Mouse (Mus musculus) E14TG2a.4 (cell line): Measurements from ENCODE around the gene Il15.

ENCODE experiments used
- H3K27me3 ChIP-seq: 2 replicates; pipeline ENCODE4 v1.6.1; 2014; ENCODE audit warnings: low read length, control low read depth; ENCODE audit not compliant: insufficient read depth
- H3K36me3 ChIP-seq: 2 replicates; pipeline ENCODE4 v1.6.1; 2014; ENCODE audit warnings: low read length, control low read depth; ENCODE audit not compliant: insufficient read depth
- H3K4me1 ChIP-seq: replicated peaks from 2 replicates; pipeline ENCODE4 v1.6.1; 2014; ENCODE audit warnings: low read depth, low read length, control low read depth
- H3K4me3 ChIP-seq: replicated peaks from 2 replicates; pipeline ENCODE4 v1.5.1; 2014; ENCODE audit warnings: mild to moderate bottlenecking, low read length
- H3K9me3 ChIP-seq: 2 replicates; pipeline ENCODE4 v1.6.1; 2014; ENCODE audit warnings: low read length, control low read depth
- CTCF ChIP-seq: conservative IDR thresholded peaks from 2 replicates; pipeline ENCODE4 v1.5.1; 2014; ENCODE audit warnings: low read length
- NANOG ChIP-seq: IDR thresholded peaks from 2 replicates; pipeline ENCODE4 v1.6.1; 2014; ENCODE audit warnings: borderline replicate concordance, low read length, mixed read lengths
- POU5F1 ChIP-seq: IDR thresholded peaks from 2 replicates; pipeline ENCODE4 v1.6.1; 2014; ENCODE audit warnings: low read length, borderline replicate concordance

Gene Il15

DNA sequence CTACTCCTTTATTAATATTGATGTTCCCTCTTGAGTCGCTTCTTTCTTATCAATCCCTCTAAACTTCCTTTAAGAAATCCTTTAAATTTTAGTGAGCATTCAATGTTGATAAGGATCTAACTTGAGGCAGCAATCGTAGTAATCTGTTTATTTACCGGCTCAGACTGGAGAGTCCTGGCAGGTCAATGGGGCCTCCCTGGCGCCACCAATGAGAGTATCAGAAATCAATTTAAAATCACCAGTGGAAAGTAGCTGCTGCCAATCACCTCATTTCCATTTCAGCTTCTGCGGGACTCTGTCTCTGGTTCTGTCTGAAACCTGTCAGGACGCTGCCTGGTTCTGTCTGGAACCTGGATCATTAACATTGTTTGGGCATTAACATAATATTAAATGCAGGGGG is 1.5 kb downstream of the Il15 start:
- Histone ChIP-seq H3K4me1 (peaks cover 18% of the 10 kb centered on the region), H3K4me3 (no peak overlapping the region)
- TF ChIP-seq CTCF (no peak), NANOG (no peak), POU5F1 (no peak)

DNA sequence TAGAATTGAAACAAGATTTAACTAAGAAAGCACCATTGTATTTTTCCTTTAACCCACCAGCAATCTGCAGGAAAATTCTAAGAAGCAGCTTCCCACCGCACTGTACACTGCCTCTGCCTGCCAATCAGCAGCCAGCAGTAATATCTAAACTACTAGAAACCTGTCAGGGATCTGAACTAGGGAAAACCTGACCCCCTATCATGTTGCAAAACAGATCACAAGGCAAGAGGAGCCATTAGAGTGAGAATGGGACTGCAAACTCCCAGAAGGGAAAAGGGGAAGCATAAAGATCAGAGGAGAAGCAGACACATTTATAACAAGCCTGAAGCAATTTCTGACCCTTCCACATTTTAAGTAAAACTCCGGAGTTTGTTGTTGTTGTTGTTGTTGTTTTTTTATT is 2.0 kb downstream of the Il15 start:
- H3K36me3 ChIP-seq = no peaks in the 10 kb centered on the region
- H3K4me1 ChIP-seq = peaks cover 18% of the 10 kb centered on the region
- H3K9me3 ChIP-seq = no peaks in the 10 kb centered on the region
- H3K27me3 ChIP-seq = no peaks in the 10 kb centered on the region
- H3K4me3 ChIP-seq = no peak overlapping the region
- TF ChIP-seq POU5F1 (no peak), CTCF (no peak), NANOG (no peak)

More for the DNA sequence above, 1.5 kb downstream of the Il15 start:
- no peaks in the 10 kb centered on the region for H3K27me3 ChIP-seq
- no peaks in the 10 kb centered on the region for H3K9me3 ChIP-seq
- H3K36me3 ChIP-seq = no peaks in the 10 kb centered on the region

DNA sequence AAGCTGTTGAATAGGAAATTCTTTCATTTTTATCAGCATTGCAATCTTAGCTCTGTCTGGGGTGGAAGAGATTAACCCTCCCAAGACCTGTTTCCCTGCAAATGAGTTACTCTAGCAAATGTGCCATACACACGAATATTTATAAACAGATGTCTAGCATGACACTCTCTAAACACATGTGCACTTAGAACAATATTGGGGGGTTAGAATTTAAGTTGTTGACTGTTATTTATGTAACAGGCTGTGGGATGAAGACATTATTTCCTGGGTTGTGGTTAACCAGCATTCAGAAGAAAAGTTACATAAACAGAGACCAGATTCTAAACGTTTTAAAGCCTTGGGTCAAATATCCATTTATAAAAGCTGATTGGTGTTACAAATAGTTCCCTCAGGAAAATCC is 2.6 kb downstream of the Il15 start:
- TF ChIP-seq NANOG (no peak), POU5F1 (no peak), CTCF (no peak)
- no peaks in the 10 kb centered on the region for H3K36me3 ChIP-seq
- no peaks in the 10 kb centered on the region for H3K9me3 ChIP-seq
- no peaks in the 10 kb centered on the region for H3K27me3 ChIP-seq
- peaks cover 18% of the 10 kb centered on the region for H3K4me1 ChIP-seq
- no peak overlapping the region for H3K4me3 ChIP-seq

GRCm38 (mm10) chr8:82398546-82398945 is 4.5 kb downstream of the Il15 start:
- H3K27me3 ChIP-seq = no peaks in the 10 kb centered on the region
- H3K36me3 ChIP-seq = no peaks in the 10 kb centered on the region
- H3K9me3 ChIP-seq = no peaks in the 10 kb centered on the region
- H3K4me1 ChIP-seq = peaks cover 18% of the 10 kb centered on the region
- no peak overlapping the region for H3K4me3 ChIP-seq
- TF ChIP-seq POU5F1 (no peak), CTCF (no peak), NANOG (no peak)

GRCm38 (mm10) chr8:82391258-82391657 is 11.8 kb downstream of the Il15 start:
- 0 out of 2 replicates have a peak, but pooled peaks cover 5% of the 10 kb centered on the region for H3K9me3 ChIP-seq
- TF ChIP-seq NANOG (no peak), POU5F1 (no peak), CTCF (no peak)
- no peaks in the 10 kb centered on the region for H3K36me3 ChIP-seq
- H3K4me1 ChIP-seq = no peaks in the 10 kb centered on the region
- H3K27me3 ChIP-seq = no peaks in the 10 kb centered on the region
- no peak overlapping the region for H3K4me3 ChIP-seq

DNA sequence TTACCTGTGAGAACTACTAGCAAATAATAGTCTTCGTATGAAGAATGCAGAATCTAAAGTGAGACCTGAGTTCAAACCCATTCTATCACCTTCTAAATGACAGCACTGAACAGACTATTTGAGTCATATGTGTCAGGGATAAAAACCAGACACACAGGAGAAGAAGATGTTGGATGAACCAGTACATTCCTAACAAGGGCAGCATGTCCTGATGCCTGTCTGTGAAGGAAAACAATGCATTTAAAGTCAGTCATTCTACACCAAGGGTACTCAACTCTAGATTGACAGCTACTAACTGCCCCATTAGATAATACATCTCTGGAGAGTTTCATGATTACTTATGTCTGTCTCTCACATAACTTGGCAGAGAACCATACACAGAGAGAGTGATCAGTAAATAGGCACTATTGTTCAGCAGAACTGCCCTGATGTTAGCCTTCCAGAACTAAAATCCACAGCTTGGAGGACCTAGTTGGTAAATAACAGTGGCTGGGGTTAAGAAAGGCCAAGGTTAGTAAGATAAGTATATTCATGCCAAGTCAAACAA is 14.6 kb downstream of the Il15 start:
- H3K9me3 ChIP-seq = 0 out of 2 replicates have a peak, but pooled peaks cover 5% of the 10 kb centered on the region
- no peaks in the 10 kb centered on the region for H3K27me3 ChIP-seq
- H3K4me1 ChIP-seq = no peaks in the 10 kb centered on the region
- no peaks in the 10 kb centered on the region for H3K36me3 ChIP-seq
- no peak overlapping the region for H3K4me3 ChIP-seq
- TF ChIP-seq CTCF = no peak
- no peak for TF ChIP-seq NANOG
- TF ChIP-seq POU5F1 = no peak

- Histone ChIP-seq H3K27me3 (no peaks in the 10 kb centered on the region), H3K4me1 (no peaks in the 10 kb centered on the region), H3K4me3 (no peak overlapping the region), H3K9me3 (0 out of 2 replicates have a peak, but pooled peaks cover 5% of the 10 kb centered on the region), H3K36me3 (no peaks in the 10 kb centered on the region)
- TF ChIP-seq CTCF (no peak), NANOG (no peak), POU5F1 (no peak)
Measured at GRCm38 (mm10) chr8:82387614-82388013, 15.4 kb downstream of the Il15 start.

- H3K27me3 ChIP-seq = no peaks in the 10 kb centered on the region
- no peaks in the 10 kb centered on the region for H3K4me1 ChIP-seq
- TF ChIP-seq CTCF (no peak), POU5F1 (no peak)
- H3K4me3 ChIP-seq = no peak overlapping the region
- no peaks in the 10 kb centered on the region for H3K36me3 ChIP-seq
- H3K9me3 ChIP-seq = 0 out of 2 replicates have a peak, but pooled peaks cover 5% of the 10 kb centered on the region
Measured at GRCm38 (mm10) chr8:82385867-82386266, 17.2 kb downstream of the Il15 start.

GRCm38 (mm10) chr8:82384458-82385234 is 18.4 kb downstream of the Il15 start:
- Histone ChIP-seq H3K4me3 (no peak overlapping the region), H3K4me1 (no peaks in the 10 kb centered on the region), H3K36me3 (no peaks in the 10 kb centered on the region), H3K27me3 (no peaks in the 10 kb centered on the region), H3K9me3 (no peaks in the 10 kb centered on the region)
- TF ChIP-seq NANOG (no peak), POU5F1 (no peak), CTCF (no peak)
